Mouse (Mus musculus) v-Abl transformed pro-B cells (cell line): ENCODE results near the gene Muc5ac.
"Not testable (repeated sequence)": the region's sequence is repeated elsewhere in the genome, so short reads cannot be mapped to it uniquely, and the experiment has no call there.

Source experiments
- in situ Hi-C, 2 experiments: fragments of 400-800 bp; cut with MboI; formaldehyde crosslinking; loops; one replicate each; pipeline ENCODE4 v1.15.1; 2025; ENCODE audit not compliant: unreplicated experiment in 2 of 2

The Muc5ac gene

GRCm38 (mm10) chr7:141788677-141789452 lies at the start of gene Muc5ac:
Gene Muc5ac (plus strand): TSS chr7:141788972.
- in situ Hi-C loops, result no loop called here

DNA sequence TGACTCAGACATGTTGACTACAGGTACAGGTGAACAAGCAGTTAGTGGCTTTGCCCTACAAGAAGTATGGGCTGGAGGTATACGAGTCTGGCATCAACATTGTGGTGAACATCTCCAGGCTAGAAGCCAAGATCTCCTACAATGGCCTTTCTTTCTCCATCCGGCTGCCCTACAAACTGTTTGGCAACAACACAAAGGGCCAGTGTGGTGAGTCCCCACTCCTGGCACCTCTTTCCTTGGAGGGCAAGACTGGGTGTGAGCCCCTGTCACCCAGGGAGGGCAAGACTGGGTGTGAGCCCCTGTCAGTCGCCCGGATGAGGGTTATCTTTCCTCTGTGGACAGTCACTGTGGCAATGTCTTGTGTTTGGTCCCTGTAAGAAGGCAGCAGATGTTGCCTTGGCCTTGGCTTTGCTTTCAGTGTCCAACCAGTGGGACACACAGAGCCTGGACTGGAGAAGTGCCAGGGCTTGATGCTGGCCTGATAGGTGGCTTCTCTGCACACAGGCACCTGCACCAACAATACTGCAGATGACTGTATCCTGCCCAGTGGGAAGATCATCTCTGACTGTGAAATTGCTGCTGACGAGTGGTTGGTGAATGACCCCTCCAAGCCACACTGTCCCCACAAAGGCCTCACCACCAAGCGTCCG lies 41.2 kb upstream of the Muc5ac start:
- in situ Hi-C loops, result no loop called here

DNA sequence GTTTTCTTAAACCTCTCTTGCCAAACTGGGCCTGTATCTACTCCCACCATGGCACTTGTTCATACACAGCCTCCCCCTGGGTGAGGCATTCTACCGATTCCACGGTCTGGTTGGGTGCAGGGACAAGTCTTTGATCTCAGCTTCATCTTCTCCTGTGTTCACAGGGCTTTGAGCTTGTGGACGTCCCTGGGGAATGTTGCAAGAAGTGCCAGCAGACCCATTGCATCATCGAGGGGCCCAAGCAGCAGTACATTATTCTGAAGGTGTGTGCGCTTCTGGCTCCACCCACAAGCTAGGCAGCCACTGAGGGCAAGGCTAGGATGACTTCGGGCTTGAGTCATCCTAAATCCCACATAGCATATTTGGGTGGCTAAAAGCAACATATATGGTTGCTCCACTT lies 36.3 kb upstream of the Muc5ac start:
- in situ Hi-C loops, result loop anchor here (25.0 kb wide), 2 partner anchors 185 to 360 kb away; partner anchors contain the start of genes Brsk2 (in 2 of the 2) and Gm45618 (in 2 of the 2)

DNA sequence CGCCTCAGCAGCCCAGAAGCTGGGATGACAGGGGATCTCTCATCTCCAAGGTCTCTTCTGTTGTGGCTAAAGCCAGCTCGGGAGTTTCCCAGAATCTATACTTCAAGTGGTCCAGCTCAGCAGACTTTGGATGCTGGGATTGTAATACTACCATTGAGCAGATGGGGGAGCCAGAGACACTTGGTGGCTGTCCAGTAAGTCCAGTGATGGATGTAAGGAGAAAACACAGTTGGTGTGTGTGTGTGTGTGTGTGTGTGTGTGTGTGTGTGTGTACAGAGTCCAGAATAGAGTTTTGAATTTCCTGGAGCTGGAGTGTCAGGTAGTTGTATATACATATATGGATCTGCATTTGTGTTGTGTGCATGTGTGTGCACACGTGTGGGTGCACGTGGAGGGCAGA lies 32.9 kb upstream of the Muc5ac start:
- in situ Hi-C loops, result loop anchor here (25.0 kb wide), 2 partner anchors 181 to 356 kb away; partner anchors contain the start of genes Brsk2 (in 2 of the 2) and Gm45618 (in 2 of the 2)

DNA sequence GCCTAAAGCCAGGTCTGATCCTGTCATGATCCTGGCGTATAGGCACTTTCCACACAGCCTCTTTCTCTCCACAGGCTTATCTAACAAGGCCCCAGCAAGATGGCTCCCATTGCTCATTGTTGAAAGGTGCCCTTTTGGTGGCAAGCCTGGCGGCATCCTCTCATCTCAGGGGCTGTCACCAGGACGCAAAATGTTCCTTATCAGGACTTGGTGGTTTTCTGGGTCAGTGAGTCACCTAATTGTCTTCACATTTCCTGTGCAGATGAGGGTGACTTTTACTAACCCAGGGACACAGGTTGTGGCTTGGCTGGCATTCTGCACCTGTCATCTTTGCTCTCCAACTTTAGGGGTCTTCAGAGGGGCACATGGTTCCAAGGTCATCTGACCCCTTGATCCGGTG lies 30.5 kb upstream of the Muc5ac start:
- in situ Hi-C loops, result loop anchor here (25.0 kb wide), 2 partner anchors 179 to 354 kb away; partner anchors contain the start of genes Brsk2 (in 2 of the 2) and Gm45618 (in 2 of the 2)

DNA sequence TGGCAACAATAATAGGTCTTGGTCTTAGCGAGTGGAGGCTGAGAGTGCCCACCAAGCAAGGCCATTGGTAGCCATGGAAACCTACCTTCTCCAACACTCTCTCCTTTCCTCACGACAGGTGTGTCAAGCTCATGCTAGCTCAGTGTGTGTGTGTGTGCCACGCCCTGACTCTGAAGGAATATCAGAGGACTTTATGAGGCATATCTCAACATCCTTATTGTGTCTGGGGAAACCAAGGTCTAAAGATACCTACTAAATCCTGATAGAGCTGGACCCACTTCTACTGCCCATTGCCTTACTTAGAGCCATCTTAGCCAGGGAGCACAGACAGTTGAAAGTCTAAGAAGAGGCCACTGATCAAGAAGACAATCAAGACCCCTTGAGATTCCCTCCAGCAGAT lies 18.3 kb upstream of the Muc5ac start:
- in situ Hi-C loops, result loop anchor here (25.0 kb wide), 2 partner anchors 167 to 342 kb away; partner anchors contain the start of genes Brsk2 (in 2 of the 2) and Gm45618 (in 2 of the 2)

- in situ Hi-C loops, result loop anchor here (25.0 kb wide), 2 partner anchors 166 to 341 kb away; partner anchors contain the start of genes Brsk2 (in 2 of the 2) and Gm45618 (in 2 of the 2)
Observed at GRCm38 (mm10) chr7:141770988-141771387, 17.8 kb upstream of the Muc5ac start.

- in situ Hi-C loops, result loop anchor here (25.0 kb wide), 2 partner anchors 165 to 340 kb away; partner anchors contain the start of genes Brsk2 (in 2 of the 2) and Gm45618 (in 2 of the 2)
Observed at GRCm38 (mm10) chr7:141772058-141772557, 16.7 kb upstream of the Muc5ac start.

DNA sequence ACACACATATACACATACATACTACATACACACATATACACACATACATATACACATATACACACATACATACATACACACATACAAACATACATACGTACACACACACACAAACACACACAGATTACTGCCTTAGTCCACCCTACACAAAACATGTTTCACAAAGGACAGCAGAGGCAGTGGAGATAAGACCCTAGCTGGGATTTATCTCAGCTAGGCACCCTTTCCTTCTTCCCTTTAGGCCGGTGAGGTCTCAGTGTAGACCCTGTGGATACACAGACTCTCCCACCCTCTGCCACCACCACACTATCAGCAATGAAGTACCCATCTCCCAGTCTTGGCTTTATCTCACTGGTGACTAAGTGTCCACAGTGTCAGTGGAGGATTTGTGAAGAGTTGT lies 13.9 kb upstream of the Muc5ac start:
- in situ Hi-C loops, result loop anchor here (25.0 kb wide), 2 partner anchors 162 to 337 kb away; partner anchors contain the start of genes Brsk2 (in 2 of the 2) and Gm45618 (in 2 of the 2)

DNA sequence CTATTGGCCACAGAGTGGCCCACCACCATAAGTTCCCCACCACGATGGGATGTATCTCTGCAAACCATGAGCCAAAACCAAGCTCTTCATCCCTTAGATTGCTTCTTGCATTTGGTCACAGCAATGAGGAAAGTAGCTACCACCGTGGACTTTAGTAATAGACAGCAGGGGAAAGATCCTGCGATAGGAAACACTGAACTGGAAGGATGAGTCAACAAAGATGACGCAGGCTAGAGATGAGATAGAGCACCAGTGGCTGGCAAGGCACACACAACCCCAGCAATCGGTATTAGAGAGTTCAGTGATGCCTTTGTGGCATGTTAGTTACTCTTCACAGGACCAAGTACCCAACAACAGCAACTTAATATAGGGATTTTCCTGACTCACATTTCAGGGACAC lies 12.6 kb upstream of the Muc5ac start:
- in situ Hi-C loops, result no loop called here

GRCm38 (mm10) chr7:141794251-141794650 lies 5.5 kb downstream of the Muc5ac start:
- in situ Hi-C loops, result no loop called here

DNA sequence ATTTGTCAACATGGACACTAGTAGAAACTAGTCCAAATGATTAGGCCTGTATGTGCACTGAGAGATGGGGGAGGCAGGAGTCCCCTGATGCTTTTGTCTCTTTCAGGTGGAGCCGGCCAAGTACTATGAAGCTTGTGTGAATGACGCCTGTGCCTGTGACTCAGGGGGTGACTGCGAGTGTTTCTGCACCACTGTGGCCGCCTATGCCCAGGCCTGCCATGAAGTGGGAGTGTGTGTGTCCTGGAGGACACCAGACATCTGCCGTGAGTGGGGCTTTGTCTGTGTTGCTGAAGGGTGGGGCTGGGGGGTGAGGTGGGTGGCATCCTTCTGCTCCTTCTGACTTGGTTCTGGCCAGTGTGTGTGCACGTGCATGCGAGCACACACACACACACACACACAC lies 14.4 kb downstream of the Muc5ac start:
- in situ Hi-C loops, result no loop called here

DNA sequence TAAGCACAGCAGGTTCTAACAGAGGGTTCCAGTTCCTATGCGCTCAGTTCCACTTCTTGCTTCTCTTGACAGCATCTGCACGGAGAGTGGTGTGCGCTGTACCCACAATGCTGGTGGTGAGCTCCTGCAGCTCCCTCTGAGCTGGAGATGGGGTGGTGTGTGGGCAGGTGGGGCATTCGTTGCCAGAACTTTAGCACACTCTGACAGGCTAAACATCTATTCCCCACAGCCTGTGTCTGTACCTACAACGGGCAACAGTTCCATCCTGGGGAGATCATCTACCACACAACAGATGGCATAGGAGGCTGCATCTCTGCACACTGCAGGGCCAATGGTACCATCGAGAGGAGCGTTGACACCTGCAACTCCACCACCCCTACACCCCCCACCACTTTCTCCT lies 16.6 kb downstream of the Muc5ac start:
- in situ Hi-C loops, result no loop called here

- in situ Hi-C loops, result not testable (repeated sequence)
Observed at GRCm38 (mm10) chr7:141807823-141808222, 19.1 kb downstream of the Muc5ac start.

GRCm38 (mm10) chr7:141809933-141810332 lies 21.2 kb downstream of the Muc5ac start:
- in situ Hi-C loops, result not testable (repeated sequence)

GRCm38 (mm10) chr7:141813321-141813720 lies 24.5 kb downstream of the Muc5ac start:
- in situ Hi-C loops, result no loop called here

DNA sequence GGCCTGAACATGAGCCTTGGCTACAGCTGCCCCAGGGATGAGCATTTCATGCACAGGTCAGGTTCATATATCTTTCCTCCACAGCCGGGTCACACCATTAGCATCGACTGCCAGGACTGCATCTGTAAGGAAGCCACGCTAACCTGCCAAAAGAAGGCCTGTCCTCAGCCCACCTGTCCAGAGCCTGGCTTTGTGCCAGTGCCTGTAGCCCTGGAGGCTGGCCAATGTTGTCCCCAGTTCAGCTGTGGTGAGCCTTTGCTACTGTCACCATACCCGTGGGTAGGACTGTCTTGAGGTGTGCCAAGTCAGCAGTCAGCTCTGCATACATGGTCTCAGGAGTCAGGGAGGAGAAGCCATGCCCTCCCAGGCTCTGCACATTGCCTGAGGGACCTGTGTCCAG lies 26.6 kb downstream of the Muc5ac start:
- in situ Hi-C loops, result no loop called here

- in situ Hi-C loops, result no loop called here
Observed at GRCm38 (mm10) chr7:141817355-141818075, 28.7 kb downstream of the Muc5ac start.

GRCm38 (mm10) chr7:141818267-141818666 lies 29.5 kb downstream of the Muc5ac start:
- in situ Hi-C loops, result no loop called here

DNA sequence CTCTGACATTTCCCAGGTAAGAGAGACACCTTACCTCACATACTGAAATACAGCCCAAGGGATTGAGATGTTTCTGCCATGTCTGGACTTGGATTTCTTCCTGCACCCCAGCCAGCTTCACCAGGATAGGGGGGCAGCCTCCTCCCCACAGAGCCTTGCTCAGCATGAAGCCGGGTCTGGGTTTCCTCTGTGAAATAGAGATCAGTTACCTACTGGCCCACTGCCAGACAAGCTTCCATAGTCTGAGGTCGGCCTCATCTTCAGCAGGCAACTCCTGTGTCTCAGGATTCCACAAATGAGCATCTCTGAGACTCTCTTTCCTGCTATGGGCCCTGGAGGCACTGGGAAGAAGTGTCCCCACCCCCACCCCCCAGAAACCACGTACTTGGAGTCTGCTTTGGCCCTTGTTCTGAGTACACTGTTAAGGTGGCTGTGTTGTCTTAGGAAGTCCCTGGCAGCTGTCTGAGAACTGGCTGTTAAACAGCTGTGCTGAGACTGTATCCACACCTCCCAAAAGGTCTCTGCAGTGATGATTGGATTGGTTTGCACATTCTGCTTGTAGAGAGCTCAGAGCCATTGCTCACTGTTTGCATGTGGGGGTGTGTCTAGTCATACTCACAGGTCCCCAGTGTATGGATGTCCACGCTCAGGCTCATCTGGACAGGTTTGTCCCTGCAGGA lies 34.0 kb downstream of the Muc5ac start:
- in situ Hi-C loops, result no loop called here
